Mouse (Mus musculus): ENCODE measurements around the gene Cox5a.
A peak's percentile ranks its signal among the peaks of the same experiment; 100 is the strongest.

Cox5a gene

DNA sequence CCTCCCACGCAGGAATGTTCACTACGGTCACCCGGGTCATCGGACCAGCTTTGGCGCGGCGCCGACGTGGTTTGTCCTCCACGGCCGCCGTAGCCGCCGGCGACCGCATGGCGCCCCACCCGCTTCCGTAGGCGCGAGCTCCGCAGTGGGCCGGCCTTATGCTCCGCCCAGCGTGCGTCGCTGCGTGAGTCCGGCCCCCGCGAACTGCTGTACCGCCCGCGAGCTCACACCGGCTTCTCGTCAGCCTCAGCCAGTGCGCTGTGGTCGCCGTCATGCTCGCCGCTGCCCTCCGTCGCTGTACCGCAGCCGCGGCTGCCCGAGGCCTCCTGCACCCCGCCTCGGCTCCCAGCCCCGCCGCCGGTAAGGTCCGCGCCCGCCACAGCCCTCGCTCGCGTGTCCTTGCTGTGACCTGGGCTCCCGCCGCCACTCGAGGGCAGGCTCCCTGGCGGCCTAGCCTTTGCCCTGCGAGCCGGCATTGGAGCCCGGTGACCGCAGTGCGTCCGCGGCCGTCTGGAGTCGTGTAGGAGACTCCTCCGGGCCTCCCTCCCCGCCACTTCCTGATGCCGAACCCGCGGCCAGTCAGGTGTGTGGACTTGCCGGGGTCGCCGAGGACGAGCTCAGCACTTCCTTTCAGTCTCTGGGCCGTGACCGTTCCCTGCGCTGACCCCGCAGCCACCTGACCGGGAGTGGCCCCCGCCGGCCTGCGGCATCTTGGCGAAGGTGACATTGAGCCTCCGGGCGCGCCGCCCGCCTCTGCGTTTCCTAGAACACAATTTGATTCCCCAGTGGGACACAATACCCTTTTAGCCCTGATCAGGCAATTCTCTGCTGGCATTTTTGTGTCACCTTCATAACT lies at the start of gene Cox5a:
Cox5a (plus strand) TSS at position 219 of the 856 bp plus-strand sequence.
- DNase-seq (ENCODE audit: low spot score) = peak; percentile 94

DNA sequence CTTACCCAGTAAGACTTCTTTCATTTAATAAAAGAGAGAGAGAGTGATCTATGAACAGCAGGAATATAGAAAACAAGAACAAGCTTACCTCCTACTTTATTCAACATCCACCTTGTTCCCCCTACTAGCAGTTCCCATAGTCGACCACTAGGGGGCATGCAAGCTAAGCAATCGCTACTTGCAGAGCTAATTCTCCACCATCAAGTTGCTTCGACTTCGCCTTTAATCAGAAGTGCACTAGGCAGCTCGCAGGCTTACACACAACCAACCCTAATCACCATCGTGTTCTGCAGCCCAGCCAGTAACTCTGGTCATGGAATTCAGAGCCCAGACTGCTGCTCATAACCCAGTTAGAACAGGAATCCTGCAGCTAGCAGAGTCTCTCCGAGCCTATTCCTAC lies 35.3 kb upstream of the Cox5a start:
- DNase-seq (ENCODE audit: low spot score) = peak; percentile 75

DNA sequence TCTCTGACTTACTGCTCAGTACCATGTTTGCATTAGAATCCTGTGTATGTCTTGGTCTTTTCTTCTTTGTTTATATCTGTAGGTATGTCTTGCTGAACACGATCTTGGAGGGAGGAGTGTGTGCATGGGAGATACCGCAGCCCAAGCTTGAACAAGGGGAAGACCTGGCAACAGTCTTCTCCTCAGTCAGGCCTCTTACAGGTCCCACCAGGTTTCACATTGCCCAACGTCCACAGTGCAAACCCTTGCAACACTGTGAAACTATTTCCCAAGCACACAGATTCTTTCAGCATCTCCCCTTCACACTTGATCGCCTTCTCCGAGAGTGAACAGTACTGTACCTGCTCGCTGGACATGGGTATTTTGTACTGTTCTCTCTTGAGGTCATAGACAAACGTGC lies 33.3 kb upstream of the Cox5a start:
- no peak for DNase-seq (ENCODE audit: low spot score)

DNA sequence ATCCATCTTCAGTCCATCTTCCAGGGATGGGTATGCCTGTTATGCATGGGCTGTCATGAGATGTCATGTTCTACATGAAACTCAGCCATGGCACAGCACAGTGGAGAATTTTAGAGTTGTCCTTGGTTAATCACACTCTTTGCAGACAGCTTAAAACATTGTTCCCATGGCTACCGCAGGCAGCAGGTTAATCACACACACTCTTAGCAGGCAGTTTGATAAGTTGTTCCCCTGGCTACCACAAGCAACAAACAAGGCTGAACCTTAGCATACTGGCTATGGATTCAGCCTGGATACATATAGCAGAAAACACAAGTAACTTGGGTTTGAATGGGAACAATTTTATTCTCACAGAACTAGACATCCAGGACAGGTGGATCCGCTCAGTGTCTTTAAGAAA lies 27.5 kb upstream of the Cox5a start:
- no peak for DNase-seq (ENCODE audit: low spot score)

DNA sequence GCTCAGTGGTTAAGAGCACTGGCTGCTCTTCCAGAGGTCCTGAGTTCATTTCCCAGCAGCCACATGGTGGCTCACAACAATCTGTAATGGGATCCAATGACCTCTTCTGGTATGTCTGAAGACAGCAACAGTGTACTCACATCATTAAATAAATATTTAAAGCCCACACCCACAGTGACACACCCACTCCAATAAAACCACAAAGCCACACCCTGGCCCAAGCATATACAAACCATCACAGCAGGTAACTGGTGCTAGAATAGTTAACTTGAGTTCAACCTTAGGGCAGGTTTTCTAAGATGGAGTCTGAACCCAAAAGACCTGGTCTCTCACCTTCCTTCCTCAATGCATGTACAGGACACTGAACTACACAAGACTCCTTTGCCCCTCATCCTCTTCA lies 26.1 kb upstream of the Cox5a start:
- no peak for DNase-seq (ENCODE audit: low spot score)

DNA sequence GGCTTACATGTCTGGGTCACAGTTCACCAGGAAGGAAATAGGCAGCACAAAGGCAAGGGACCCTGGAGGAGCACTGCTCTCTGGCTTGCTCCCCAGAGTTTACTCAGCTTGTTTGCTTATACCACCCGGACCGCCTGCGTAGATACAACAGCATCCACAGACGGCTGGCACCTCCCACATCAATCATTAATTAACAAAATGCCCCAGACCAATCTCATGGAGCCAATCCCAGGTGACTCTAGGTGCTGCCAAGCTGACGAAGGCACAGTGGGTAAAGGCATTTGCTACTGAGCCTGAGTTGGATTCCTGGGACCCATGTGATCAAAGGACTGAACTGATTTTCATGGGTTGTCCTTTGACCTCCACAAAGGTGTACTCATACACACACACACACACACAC lies 23.8 kb upstream of the Cox5a start:
- DNase-seq (ENCODE audit: low spot score) = no peak

DNA sequence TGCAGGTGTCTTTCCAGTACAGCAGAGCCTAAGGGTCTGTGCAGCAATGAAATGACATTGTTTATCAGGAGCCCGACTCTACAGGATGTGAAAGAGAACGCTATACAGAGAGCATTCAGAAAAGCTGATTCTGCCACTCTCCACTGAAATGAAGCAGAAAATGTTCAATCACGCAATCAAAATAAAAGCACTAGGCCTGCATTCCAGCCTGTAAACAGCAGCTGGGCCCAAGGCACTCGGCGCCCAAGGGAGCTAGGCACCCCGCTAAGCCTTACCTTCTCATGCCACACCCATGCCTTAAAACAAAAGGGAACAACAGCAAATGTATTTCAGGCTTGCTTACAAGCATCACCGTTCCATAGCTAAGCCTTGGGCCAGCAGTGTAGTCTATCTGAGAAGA lies 22.5 kb upstream of the Cox5a start:
- DNase-seq (ENCODE audit: low spot score) = no peak

DNA sequence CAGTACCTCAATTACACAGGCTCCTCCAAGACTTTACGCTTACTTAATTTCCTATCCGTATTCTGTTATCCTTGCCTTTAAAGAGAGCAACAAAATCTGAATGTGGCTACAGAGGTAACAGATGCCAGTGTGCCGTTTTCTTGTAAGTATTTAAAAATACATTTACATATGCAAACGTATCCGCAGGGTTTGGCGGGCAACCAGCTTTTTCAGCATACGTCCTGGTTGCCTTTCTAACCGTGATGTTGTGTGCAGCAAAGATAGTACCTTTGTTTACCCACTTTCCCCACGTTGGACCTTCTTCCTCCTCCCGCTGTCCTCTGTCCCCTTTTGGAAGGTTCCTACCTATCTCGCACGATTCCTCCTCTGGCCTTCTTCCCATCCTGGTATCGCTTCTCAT lies 19.6 kb upstream of the Cox5a start:
- no peak for DNase-seq (ENCODE audit: low spot score)

DNA sequence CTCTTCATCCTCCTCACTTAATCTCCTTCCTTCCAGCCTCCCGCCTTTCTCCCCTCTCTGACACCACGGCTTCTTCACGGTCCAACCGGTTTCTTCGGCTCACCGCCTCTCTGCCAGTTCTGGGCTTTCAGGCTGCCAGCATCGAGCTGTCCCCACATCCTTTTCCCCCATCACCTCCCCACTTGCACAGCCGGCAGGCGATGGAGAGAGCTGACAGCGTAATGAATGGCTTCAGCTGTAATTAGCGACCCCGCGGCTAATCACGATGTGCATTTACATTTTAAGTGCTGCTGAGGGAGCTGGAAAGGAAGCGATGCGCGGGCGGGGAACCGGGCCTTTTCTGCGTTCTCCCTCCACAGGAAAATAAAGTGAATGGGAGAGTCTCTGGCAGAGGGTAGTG lies 19.2 kb upstream of the Cox5a start:
- DNase-seq (ENCODE audit: low spot score) = no peak

DNA sequence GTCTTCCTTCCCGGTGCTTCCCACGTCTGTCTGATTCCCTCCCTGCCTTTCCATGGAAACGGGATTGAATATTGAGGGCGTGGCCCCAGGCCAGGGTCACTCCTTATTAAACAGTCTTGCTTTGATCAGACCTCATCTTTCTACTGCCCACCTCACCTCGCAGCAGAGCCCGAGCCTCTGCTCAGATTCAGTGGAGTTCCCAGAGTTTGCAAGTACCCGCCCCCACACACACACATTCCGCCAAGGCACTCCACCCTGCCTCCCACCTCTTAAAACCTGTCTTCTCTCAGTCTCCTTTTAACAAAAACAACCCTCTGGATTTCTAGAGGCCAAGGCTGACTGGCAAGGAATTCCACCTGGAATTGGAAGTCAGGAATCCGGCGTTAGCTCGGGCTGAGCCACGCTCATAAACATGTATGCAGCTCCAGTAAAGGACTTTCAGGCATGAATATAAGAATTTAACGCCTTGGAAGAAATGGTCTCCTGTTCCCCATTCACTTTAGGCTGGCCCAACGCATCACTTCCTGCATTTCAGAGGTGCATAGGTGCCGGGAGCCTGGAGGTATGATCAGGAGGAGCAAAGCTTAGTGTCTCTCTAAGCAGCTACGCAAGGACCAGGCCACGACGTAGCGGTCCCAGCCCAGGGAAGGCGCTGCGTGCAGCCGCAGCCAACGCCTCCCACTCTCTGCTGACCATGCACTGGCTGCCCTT lies 18.0 kb upstream of the Cox5a start:
- no peak for DNase-seq (ENCODE audit: low spot score)

DNA sequence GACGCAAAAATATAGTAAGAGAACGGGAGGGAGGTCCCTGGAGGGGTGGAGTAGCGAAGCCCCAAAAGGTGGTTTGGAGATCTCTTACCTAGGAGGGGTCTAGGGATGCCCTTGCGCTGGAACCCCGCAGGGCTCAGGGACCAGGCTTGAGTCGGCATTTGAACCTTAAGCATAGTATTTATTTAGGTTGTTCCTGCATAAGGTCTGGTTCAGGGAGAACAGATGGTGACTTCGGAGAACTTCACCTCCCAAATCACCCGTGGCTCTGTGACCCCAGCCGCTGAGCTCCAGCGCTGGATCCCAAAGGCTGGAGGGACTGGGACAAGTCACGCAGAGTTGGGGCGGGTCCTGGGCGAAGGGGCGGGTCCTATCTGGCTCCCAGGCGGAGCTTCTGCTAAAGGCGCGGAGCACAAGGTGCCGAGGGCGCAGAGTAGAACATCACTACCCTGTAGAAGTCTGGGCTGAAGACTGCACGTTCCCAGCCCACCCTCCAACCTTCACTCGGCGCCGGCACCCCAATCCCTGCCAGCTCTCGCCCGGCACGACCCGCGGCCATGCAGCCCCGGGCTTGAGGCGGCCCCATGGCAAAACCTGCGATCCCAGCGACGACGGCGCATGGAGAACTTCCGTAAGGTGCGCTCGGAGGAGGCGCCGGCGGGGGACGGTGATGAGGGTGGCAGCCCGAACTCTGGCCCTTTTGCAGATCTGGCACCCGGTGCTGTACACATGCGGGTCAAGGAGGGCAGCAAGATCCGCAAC lies 17.3 kb upstream of the Cox5a start, which contains the start of gene Rpp25:
Rpp25 (plus strand) TSS at position 405 of the 759 bp plus-strand sequence.
- no peak for DNase-seq (ENCODE audit: low spot score)

DNA sequence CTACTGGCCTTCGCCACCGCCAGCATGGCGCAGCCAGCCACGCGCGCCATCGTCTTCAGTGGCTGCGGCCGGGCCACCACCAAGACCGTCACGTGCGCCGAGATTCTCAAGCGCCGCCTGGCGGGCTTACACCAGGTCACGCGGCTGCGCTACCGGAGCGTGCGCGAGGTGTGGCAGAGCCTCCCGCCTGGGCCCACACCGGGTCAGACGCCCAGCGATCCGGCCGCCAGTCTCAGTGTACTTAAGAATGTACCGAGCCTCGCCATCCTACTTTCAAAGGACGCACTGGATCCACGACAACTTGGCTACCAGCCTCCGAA lies 16.7 kb upstream of the Cox5a start:
- DNase-seq (ENCODE audit: low spot score) = peak; percentile 47

DNA sequence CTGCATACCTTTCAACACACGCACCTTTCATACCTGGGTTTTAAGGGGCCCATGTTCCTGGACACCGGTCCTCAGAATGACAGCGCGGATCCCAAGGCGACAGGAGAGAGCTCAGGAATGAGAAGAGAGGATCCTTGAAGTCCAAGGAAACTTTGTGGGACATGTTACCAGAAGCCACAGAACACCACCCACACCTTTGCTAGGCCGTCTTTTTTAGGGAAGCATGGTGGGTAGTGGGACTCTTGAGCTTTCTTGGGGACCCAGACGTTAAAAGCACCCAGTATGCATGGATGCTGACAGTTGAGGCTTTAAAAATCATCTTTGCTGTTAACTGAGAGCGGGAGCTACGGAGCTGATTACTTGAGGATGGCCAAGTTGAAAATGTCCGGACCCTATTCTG lies 16.2 kb upstream of the Cox5a start:
- no peak for DNase-seq (ENCODE audit: low spot score)

DNA sequence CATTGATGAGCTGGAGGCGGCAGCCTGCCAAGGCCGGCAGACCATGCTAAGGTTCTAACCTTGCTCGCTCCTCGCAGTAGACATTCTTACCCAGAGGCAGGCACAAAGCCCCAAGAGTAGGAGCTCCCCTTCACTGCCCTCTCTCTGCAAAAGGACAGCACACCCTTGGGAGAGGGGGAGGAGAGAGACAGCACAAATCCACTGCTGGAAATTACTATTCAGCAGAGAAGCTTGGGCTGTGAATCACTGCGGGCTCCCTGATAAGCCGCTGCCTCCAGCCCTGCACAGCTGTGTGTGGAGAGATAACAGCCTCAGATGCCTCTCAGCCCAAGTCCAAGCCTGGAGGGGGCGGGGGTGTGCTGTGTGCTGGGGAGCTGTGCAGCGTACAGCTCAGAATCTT lies 15.4 kb upstream of the Cox5a start:
- no peak for DNase-seq (ENCODE audit: low spot score)

DNA sequence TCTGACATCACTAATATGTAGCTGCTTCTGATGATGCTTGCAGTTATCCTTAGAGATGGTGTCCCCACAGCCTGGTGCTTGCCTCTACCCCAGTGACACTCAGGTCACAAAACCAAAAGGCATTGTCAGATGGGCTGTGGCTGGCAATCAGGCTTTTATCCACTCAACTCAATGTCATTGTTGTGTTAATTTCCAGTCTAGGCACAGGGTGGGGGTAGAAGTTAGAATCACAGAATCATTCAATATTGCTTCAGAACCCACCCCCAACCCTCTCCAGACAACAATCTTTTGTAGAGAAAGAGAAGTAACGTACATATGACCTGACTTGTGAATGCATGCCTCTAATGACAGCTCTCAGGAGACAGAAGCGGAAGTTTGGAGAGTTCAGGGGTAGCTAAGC lies 10.5 kb upstream of the Cox5a start:
- DNase-seq (ENCODE audit: low spot score) = no peak

DNA sequence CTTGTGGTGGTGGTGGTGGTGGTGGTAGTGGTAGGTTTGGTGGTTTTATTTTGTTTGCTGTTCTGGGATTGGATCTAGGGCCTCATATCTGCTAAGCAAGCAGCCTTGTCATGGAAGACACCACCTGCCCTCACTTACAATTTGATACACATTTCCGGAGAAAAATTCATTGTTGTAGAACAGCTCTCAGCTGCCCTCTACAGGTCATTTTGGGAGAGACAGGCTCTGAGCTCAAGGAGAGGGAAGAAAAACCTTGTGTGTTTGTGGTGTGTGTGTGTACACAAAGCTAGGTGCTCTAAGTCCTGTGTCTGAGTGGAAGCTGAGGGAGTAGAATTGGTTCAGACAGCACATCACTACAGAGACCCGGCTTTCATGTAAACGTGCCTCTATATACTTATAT lies 4.0 kb upstream of the Cox5a start:
- DNase-seq (ENCODE audit: low spot score) = peak; percentile 47

DNA sequence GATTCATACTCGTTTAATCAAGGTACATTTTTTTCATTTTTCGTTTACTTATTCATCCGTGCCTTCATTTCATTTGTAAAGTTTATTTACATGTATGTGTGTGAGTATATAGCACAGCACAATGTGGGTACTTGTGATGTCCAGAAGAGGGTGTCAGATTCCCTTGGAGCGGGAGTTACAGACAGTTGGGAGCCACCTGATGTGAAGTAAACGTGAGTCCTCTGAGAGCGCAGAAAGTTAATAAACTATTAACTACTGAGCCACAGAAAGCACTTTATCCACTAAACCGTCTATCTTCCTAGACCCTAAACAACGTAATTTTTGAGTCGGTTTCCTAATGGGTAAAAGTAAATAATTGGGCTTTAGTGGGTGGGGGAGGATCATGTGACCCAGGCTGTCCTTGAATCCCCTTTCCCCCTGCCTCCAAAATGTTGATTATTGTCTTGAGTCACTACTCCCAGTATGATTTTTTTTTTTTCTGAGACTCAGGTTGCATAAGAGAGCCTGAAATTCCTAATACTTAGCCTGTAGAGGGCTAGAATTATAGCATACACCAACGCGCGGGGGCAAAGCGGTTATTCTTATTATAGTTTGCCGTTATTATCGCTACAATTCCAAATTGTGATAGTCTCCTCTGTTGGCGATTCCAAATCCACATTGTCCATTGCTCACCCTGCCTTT lies 559 bp upstream of the Cox5a start:
- no peak for DNase-seq (ENCODE audit: low spot score)

DNA sequence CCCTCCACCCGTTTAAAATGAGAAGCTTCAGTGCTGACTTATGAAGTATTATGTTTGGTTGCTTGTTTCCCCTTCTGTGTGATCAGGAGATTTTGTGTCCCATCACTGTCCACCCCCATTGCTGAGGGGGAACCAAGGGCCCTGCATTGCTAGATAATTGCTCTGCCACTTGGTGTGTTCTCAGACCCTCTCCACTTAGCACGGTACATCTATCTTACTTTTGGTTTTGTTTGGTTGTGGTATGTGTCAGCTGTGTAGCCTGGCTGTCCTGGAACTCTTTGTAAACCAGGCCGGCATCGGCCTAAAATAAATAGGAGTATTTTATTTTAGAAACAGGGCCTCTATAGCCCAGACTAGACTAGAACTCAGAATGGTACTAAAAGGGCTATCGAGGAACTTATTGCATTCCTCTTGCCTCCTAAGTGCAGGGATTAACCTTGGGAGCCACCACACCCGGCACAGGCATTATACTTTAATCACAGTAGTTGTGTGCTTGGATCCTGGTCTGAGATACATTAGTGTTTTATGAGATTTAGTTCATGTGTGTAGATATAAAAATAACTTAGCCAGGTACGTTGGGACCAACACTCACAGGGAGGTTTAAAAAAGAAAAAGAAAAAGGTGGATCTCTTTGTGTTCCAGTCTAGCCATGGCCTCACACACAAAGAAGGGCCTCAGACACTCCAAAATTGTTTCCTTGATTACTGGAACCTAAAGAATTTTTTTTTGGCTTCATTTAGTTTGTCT lies 1.2 kb downstream of the Cox5a start:
- no peak for DNase-seq (ENCODE audit: low spot score)

DNA sequence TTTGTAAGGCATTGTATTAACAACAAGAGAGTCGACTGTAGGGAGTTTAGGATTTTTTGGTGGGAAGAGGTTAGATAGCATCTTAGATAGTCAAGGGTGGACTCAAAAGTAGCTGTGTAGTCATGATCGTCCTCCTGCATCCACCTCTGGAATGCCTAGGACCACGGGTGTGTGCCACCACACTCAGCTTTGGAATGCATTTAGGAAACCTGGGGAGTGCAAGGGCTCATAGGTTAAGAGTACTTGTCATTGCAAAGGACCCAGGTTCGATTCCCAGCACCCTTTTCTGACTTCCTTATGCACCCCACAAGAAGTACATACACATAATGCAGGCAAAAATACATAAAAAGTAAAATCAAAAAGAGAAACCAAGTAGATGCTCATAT lies 1.8 kb downstream of the Cox5a start:
- no peak for DNase-seq (ENCODE audit: low spot score)

DNA sequence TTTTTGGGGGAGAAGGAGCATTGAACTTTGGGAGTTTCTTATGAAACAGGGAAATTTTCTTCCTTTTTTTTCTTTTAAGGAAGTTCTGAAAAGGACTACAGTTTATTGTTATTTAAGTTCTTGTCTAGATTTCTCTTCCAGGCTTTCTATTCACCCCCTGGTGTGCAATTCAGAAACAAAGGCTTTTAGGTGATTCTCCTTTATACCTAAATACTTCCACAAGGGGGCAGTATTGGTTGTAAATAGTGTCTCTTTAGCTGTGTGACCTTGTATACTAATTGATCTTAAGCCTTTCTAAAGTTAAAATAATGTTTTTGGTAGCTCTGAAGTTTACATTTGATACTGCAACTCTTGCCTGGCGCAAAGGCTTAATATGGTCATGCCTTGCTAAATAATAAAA lies 2.7 kb downstream of the Cox5a start:
- DNase-seq (ENCODE audit: low spot score) = peak; percentile 63

DNA sequence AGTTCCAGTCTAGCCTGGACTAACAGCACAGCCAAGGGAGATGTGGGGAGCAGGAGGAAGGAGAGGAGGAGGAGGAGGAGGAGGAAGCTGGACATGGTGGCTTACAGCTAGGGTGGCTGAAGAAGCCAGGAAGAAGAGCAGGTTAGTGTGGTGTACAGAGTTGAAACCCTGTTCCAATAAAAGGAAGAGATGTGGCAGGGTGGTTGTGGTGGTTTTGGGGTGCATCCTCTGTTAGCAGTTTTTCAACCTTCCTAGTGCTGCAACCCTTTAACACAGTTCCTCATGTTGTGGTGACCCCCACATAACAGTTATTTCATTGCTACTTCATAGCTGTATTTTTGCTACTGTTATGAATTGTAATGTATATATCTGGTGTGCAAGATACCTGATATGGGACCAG lies 3.4 kb downstream of the Cox5a start:
- DNase-seq (ENCODE audit: low spot score) = no peak

DNA sequence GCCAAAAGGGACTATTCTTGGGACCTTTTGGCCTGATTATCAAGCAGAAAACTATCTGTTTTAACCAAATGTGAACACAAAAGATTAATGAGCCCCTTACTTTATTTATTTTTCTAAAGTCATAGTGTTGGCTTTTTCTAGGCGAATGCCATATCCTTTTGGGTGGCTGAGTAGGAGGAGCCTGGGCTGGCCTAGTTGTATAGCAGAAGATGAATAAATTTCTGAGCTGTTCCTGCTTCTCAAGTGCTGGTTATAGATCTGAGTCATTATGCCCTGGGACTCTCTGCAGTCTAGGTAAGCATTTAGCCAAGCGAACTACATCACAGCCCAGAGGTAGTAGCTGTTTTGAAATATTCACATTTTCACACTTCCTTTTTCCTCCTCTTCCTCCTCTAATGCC lies 4.4 kb downstream of the Cox5a start:
- no peak for DNase-seq (ENCODE audit: low spot score)
